ENCODE assay signal across 16 mouse cellular contexts in genomic region chr10:19352006-19352877, GRCm38 (mm10). TPM values are rescaled to one million over a fixed set of nuclear protein-coding genes. Genes with fewer than 3 reads are reported as not detected.
DNase-seq lines count a peak whose midpoint lies in the region; ATAC-seq and TF ChIP-seq lines count a peak whose summit lies in the region.
"Had no signal": no experiment of that assay in that cellular context is flagged by ENCODE, and none has a peak within 500 bp of the region (broad histone marks: within the 10 kb centered on the region; RNA-seq: fewer than 3 reads in every experiment).

No protein-coding gene starts in this region.

- H3K27me3 ChIP-seq in midbrain, embryonic 10.5 days (ENCODE audit: low read depth, poor library complexity, severe bottlenecking) = peaks cover 100% of the 10 kb centered on the region
- peaks cover 61% of the 10 kb centered on the region for H3K27me3 ChIP-seq in midbrain, embryonic 16.5 days (ENCODE audit: control insufficient read depth, insufficient read depth, low read depth, low read length)
- peaks cover 83% of the 10 kb centered on the region for H3K27me3 ChIP-seq in embryonic facial prominence, embryonic 14.5 days (replicated peaks; ENCODE audit: control insufficient read depth, insufficient read depth, low read length)
- peaks cover 70% of the 10 kb centered on the region for H3K27me3 ChIP-seq in limb, embryonic 12.5 days
- peaks cover 50% of the 10 kb centered on the region for H3K27me3 ChIP-seq in intestine, embryonic 16.5 days (replicated peaks; ENCODE audit: control insufficient read depth, insufficient read depth, low read length)

- no peaks in the 10 kb centered on the region for H3K9me3 ChIP-seq in midbrain, embryonic 10.5 days (replicated peaks)
- no peaks in the 10 kb centered on the region for H3K9me3 ChIP-seq in midbrain, embryonic 16.5 days (replicated peaks; ENCODE audit: control insufficient read depth, low read length, poor library complexity, severe bottlenecking)
- H3K9me3 ChIP-seq in embryonic facial prominence, embryonic 14.5 days (ENCODE audit: control insufficient read depth, low read length) = no peaks in the 10 kb centered on the region
- no peaks in the 10 kb centered on the region for H3K9me3 ChIP-seq in limb, embryonic 12.5 days
- no peaks in the 10 kb centered on the region for H3K9me3 ChIP-seq in intestine, embryonic 16.5 days (ENCODE audit: control insufficient read depth, low read length)
- H3K9me3 ChIP-seq: G1E; limb, embryonic 13.5 days; lung, embryonic 15.5 days had no signal

- no peak for ATAC-seq in midbrain, embryonic 16.5 days
- ATAC-seq in embryonic facial prominence, embryonic 14.5 days (ENCODE audit: low read depth) = 0 out of 2 replicates have a peak, but pooled peaks have one; percentile 4
- ATAC-seq in limb, embryonic 12.5 days (ENCODE audit: insufficient number of reproducible peaks, insufficient read depth, low FRiP score, low TSS enrichment, low read depth) = no peak
- ATAC-seq in intestine, embryonic 16.5 days = no peak

- H3K36me3 ChIP-seq in midbrain, embryonic 10.5 days = no peaks in the 10 kb centered on the region
- H3K36me3 ChIP-seq in midbrain, embryonic 16.5 days (ENCODE audit: control insufficient read depth, insufficient read depth, low read length) = no peaks in the 10 kb centered on the region
- H3K36me3 ChIP-seq in embryonic facial prominence, embryonic 14.5 days (ENCODE audit: control insufficient read depth, insufficient read depth, low read length) = no peaks in the 10 kb centered on the region
- H3K36me3 ChIP-seq in limb, embryonic 12.5 days = no peaks in the 10 kb centered on the region
- no peaks in the 10 kb centered on the region for H3K36me3 ChIP-seq in intestine, embryonic 16.5 days (ENCODE audit: control insufficient read depth, insufficient read depth, low read length)
- H3K36me3 ChIP-seq: G1E; limb, embryonic 13.5 days; lung, embryonic 15.5 days had no signal

- no peak for TF ChIP-seq CTCF in layer of hippocampus, adult 2 months (conservative IDR thresholded peaks at IDR 0.05)

- H3K4me3 ChIP-seq in midbrain, embryonic 10.5 days = peak overlapping the region; percentile 44
- no peak overlapping the region for H3K4me3 ChIP-seq in midbrain, embryonic 16.5 days (ENCODE audit: low read depth, low read length)
- H3K4me3 ChIP-seq in embryonic facial prominence, embryonic 14.5 days (ENCODE audit: low read depth, low read length) = no peak overlapping the region
- 0 out of 2 replicates have a peak overlapping the region, but pooled peaks have one; percentile 2 for H3K4me3 ChIP-seq in limb, embryonic 12.5 days (replicated peaks)
- H3K4me3 ChIP-seq in layer of hippocampus, adult 2 months = no peak overlapping the region
- H3K4me3 ChIP-seq in intestine, embryonic 16.5 days (ENCODE audit: low read length) = no peak overlapping the region
- H3K4me3 ChIP-seq: erythroblast, embryonic 14.5 days; limb, embryonic 13.5 days; lung, embryonic 15.5 days had no signal

- H3K4me1 ChIP-seq in midbrain, embryonic 10.5 days = peaks cover 42% of the 10 kb centered on the region
- peaks cover 8% of the 10 kb centered on the region; the same call in 1 of the 2 replicates for H3K4me1 ChIP-seq in midbrain, embryonic 16.5 days (ENCODE audit: control insufficient read depth, insufficient read depth, low read length)
- peaks cover 5% of the 10 kb centered on the region for H3K4me1 ChIP-seq in embryonic facial prominence, embryonic 14.5 days (ENCODE audit: control insufficient read depth, insufficient read depth, low read length)
- H3K4me1 ChIP-seq in limb, embryonic 12.5 days (replicated peaks) = peaks cover 6% of the 10 kb centered on the region
- no peaks in the 10 kb centered on the region for H3K4me1 ChIP-seq in intestine, embryonic 16.5 days (ENCODE audit: control insufficient read depth, insufficient read depth, low read length)

- DNase-seq in midbrain, embryonic 10.5 days (ENCODE audit: low spot score) = peak; percentile 64
- DNase-seq in embryonic facial prominence, embryonic 14.5 days (ENCODE audit: low spot score) = no peak
- no peak for DNase-seq in kidney, adult 9 months
- no peak for DNase-seq in layer of hippocampus, adult 2 months (ENCODE audit: low spot score in 2 of 2)
- DNase-seq: adrenal gland, adult 2 months; cerebellum, adult 11 months; kidney, postnatal 36 days; thymus, adult 2 months had no signal

- H3K9ac ChIP-seq in midbrain, embryonic 16.5 days (ENCODE audit: low read depth, low read length) = no peak overlapping the region
- H3K9ac ChIP-seq in embryonic facial prominence, embryonic 14.5 days (ENCODE audit: low read depth, low read length) = no peak overlapping the region
- H3K9ac ChIP-seq in limb, embryonic 12.5 days (replicated peaks) = no peak overlapping the region
- H3K9ac ChIP-seq in intestine, embryonic 16.5 days (ENCODE audit: low read depth, low read length) = no peak overlapping the region
- H3K9ac ChIP-seq: limb, embryonic 13.5 days; lung, embryonic 15.5 days had no signal

- 1% methylated on average over 24 of the region's 24 CpGs for WGBS in midbrain, embryonic 10.5 days
- WGBS in midbrain, embryonic 16.5 days = 1% methylated on average over 24 of the region's 24 CpGs
- WGBS in embryonic facial prominence, embryonic 14.5 days = 1% methylated on average over 23 of the region's 24 CpGs
- 2% methylated on average over 24 of the region's 24 CpGs for WGBS in limb, embryonic 12.5 days
- 4% methylated on average over 24 of the region's 24 CpGs for WGBS in intestine, embryonic 16.5 days

- peak overlapping the region; percentile 63 for H3K27ac ChIP-seq in midbrain, embryonic 10.5 days (replicated peaks)
- H3K27ac ChIP-seq in midbrain, embryonic 16.5 days (ENCODE audit: low read length) = no peak overlapping the region
- H3K27ac ChIP-seq in embryonic facial prominence, embryonic 14.5 days (replicated peaks; ENCODE audit: low read depth, low read length) = no peak overlapping the region
- no peak overlapping the region for H3K27ac ChIP-seq in limb, embryonic 12.5 days
- H3K27ac ChIP-seq in layer of hippocampus, adult 2 months = no peak overlapping the region
- H3K27ac ChIP-seq in intestine, embryonic 16.5 days (ENCODE audit: low read length) = no peak overlapping the region
- H3K27ac ChIP-seq: limb, embryonic 13.5 days; lung, embryonic 15.5 days had no signal

- no peak overlapping the region for H3K4me2 ChIP-seq in midbrain, embryonic 16.5 days (ENCODE audit: low read length)
- H3K4me2 ChIP-seq in embryonic facial prominence, embryonic 14.5 days (ENCODE audit: low read depth, low read length) = no peak overlapping the region
- no peak overlapping the region for H3K4me2 ChIP-seq in limb, embryonic 12.5 days
- no peak overlapping the region for H3K4me2 ChIP-seq in intestine, embryonic 16.5 days (ENCODE audit: low read depth, low read length)
- H3K4me2 ChIP-seq: limb, embryonic 13.5 days; lung, embryonic 15.5 days had no signal

RNA-seq across cellular contexts. Expression of gene Olig3, which starts 4.1 kb away (rescaled TPM):
- polyA plus RNA-seq in midbrain, embryonic 10.5 days (2016; fragmentation: Nextera tagmentation; extraction: Ambion mirVana) = 14.3 and 23.1 TPM in 2 replicates
- 1.3 and 3.5 TPM in 2 replicates for polyA plus RNA-seq in midbrain, embryonic 16.5 days (2015; fragmentation: Nextera tagmentation; extraction: Ambion mirVana)
- 0.13 TPM in 1 of 2 replicates, not detected in the other for polyA plus RNA-seq in embryonic facial prominence, embryonic 14.5 days (2014; fragmentation: Nextera tagmentation; extraction: Ambion mirVana)
- polyA plus RNA-seq in limb, embryonic 12.5 days (2016; fragmentation: Nextera tagmentation; extraction: Ambion mirVana) = not detected in 2 replicates
- not detected for total RNA-seq in layer of hippocampus, adult 2 months (2021)
- not detected in 2 replicates for polyA plus RNA-seq in intestine, embryonic 16.5 days (2015; fragmentation: Nextera tagmentation; extraction: Ambion mirVana)
- total RNA-seq: adrenal gland, adult 2 months had no signal
- polyA plus RNA-seq: adrenal gland, adult 2 months; erythroblast, embryonic 14.5 days; G1E; heart, embryonic 16.5 days; limb, embryonic 13.5 days; lung, embryonic 15.5 days had no signal

Comparison
In these comparisons a context has a peak if more than half of its experiments do, and no peak if none do; other contexts are left out.
1. H3K4me3 ChIP-seq: peak in midbrain, embryonic 10.5 days (single experiment) and limb, embryonic 12.5 days (single experiment); none in midbrain, embryonic 16.5 days (single experiment), embryonic facial prominence, embryonic 14.5 days (single experiment), layer of hippocampus, adult 2 months (single experiment) and intestine, embryonic 16.5 days (single experiment).